Mouse (Mus musculus): ENCODE measurements at regions not wholly inside any gene's neighbourhood (a gene's known extent, or its start where the extent isn't known, plus 50 kb on each side); places are given as distances from the start of the nearest gene placed in this dataset.
"Not testable (repeated sequence)": the region's sequence is repeated elsewhere in the genome, so short reads cannot be mapped to it uniquely, and the experiment has no call there.

GRCm38 (mm10) chr10:14989601-14990140 lies 271.7 kb upstream of the Gje1 start:
- DNase-seq (ENCODE audit: low spot score) = no peak
- Histone ChIP-seq H3K9me3 (replicated peaks; ENCODE audit: control insufficient read depth, low read length) (no peaks in the 10 kb centered on the region), H3K4me3 (ENCODE audit: low read depth, low read length) (no peak overlapping the region), H3K4me1 (ENCODE audit: control insufficient read depth, insufficient read depth) (no peaks in the 10 kb centered on the region), H3K36me3 (replicated peaks; ENCODE audit: control insufficient read depth, insufficient read depth, low read length) (no peaks in the 10 kb centered on the region), H3K4me2 (ENCODE audit: low read depth, low read length) (no peak overlapping the region), H3K9ac (replicated peaks; ENCODE audit: low read depth, low read length) (no peak overlapping the region), H3K27me3 (ENCODE audit: control insufficient read depth, insufficient read depth, low read length) (no peaks in the 10 kb centered on the region), H3K27ac (ENCODE audit: low read depth) (no peak overlapping the region)
- no peak for ATAC-seq (ENCODE audit: insufficient read depth, low read depth)
- TF ChIP-seq EP300 (IDR thresholded peaks at IDR 0.05; ENCODE audit: low read depth) (no peak), CTCF (IDR thresholded peaks at IDR 0.05; ENCODE audit: low read depth) (no peak)

- not testable (repeated sequence) for H3K27ac ChIP-seq (ENCODE audit: low read depth); H3K27me3 ChIP-seq (ENCODE audit: control insufficient read depth, insufficient read depth, low read length); H3K9ac ChIP-seq (replicated peaks; ENCODE audit: low read depth, low read length); H3K4me1 ChIP-seq (ENCODE audit: control insufficient read depth, insufficient read depth); H3K36me3 ChIP-seq (replicated peaks; ENCODE audit: control insufficient read depth, insufficient read depth, low read length); ATAC-seq (ENCODE audit: insufficient read depth, low read depth); H3K4me2 ChIP-seq (ENCODE audit: low read depth, low read length); H3K4me3 ChIP-seq (ENCODE audit: low read depth, low read length); H3K9me3 ChIP-seq (replicated peaks; ENCODE audit: control insufficient read depth, low read length); DNase-seq (ENCODE audit: low spot score)
- WGBS = 76% methylated on average over 2 of the region's 2 CpGs
These were observed 268.6 kb upstream of the Gje1 start for GRCm38 (mm10) chr10:14986566-14986965.

- peak overlapping the region; percentile 44 for H3K27ac ChIP-seq (ENCODE audit: low read depth)
- peak overlapping the region; percentile 18; the same call in 1 of the 2 replicates for H3K4me2 ChIP-seq (ENCODE audit: low read depth, low read length)
- H3K4me1 ChIP-seq (ENCODE audit: control insufficient read depth, insufficient read depth) = peaks cover 7% of the 10 kb centered on the region; the same call in 1 of the 2 replicates
- 5% methylated on average over 4 of the region's 4 CpGs for WGBS
- peak; percentile 89 for ATAC-seq (ENCODE audit: insufficient read depth, low read depth)
- H3K27me3 ChIP-seq (ENCODE audit: control insufficient read depth, insufficient read depth, low read length) = no peaks in the 10 kb centered on the region
- TF ChIP-seq EP300 (IDR thresholded peaks at IDR 0.05; ENCODE audit: low read depth) (no peak), CTCF (IDR thresholded peaks at IDR 0.05; ENCODE audit: low read depth) (no peak)
- H3K36me3 ChIP-seq (replicated peaks; ENCODE audit: control insufficient read depth, insufficient read depth, low read length) = no peaks in the 10 kb centered on the region
- peak; percentile 73 for DNase-seq (ENCODE audit: low spot score)
- H3K9me3 ChIP-seq (replicated peaks; ENCODE audit: control insufficient read depth, low read length) = no peaks in the 10 kb centered on the region
- no peak overlapping the region for H3K4me3 ChIP-seq (ENCODE audit: low read depth, low read length)
- H3K9ac ChIP-seq (replicated peaks; ENCODE audit: low read depth, low read length) = no peak overlapping the region
These were observed 260.2 kb upstream of the Gje1 start for GRCm38 (mm10) chr10:14978093-14978755.

GRCm38 (mm10) chr10:14977268-14978000 lies 259.4 kb upstream of the Gje1 start:
- ATAC-seq (ENCODE audit: insufficient read depth, low read depth) = no peak
- no peaks in the 10 kb centered on the region for H3K27me3 ChIP-seq (ENCODE audit: control insufficient read depth, insufficient read depth, low read length)
- WGBS = 70% methylated on average over 2 of the region's 2 CpGs
- peaks cover 7% of the 10 kb centered on the region; the same call in 1 of the 2 replicates for H3K4me1 ChIP-seq (ENCODE audit: control insufficient read depth, insufficient read depth)
- no peaks in the 10 kb centered on the region for H3K9me3 ChIP-seq (replicated peaks; ENCODE audit: control insufficient read depth, low read length)
- H3K27ac ChIP-seq (ENCODE audit: low read depth) = peak overlapping the region; percentile 44
- peak; percentile 7 for DNase-seq (ENCODE audit: low spot score)
- H3K4me3 ChIP-seq (ENCODE audit: low read depth, low read length) = no peak overlapping the region
- TF ChIP-seq EP300 (IDR thresholded peaks at IDR 0.05; ENCODE audit: low read depth) = no peak
- H3K9ac ChIP-seq (replicated peaks; ENCODE audit: low read depth, low read length) = no peak overlapping the region
- no peak overlapping the region for H3K4me2 ChIP-seq (ENCODE audit: low read depth, low read length)
- no peaks in the 10 kb centered on the region for H3K36me3 ChIP-seq (replicated peaks; ENCODE audit: control insufficient read depth, insufficient read depth, low read length)

- no peak for DNase-seq (ENCODE audit: low spot score)
- no peak for TF ChIP-seq EP300 (IDR thresholded peaks at IDR 0.05; ENCODE audit: low read depth)
- TF ChIP-seq CTCF (IDR thresholded peaks at IDR 0.05; ENCODE audit: low read depth) = no peak
- no peaks in the 10 kb centered on the region for H3K4me1 ChIP-seq (ENCODE audit: control insufficient read depth, insufficient read depth)
- H3K9me3 ChIP-seq (replicated peaks; ENCODE audit: control insufficient read depth, low read length) = no peaks in the 10 kb centered on the region
- no peaks in the 10 kb centered on the region for H3K36me3 ChIP-seq (replicated peaks; ENCODE audit: control insufficient read depth, insufficient read depth, low read length)
- H3K27ac ChIP-seq (ENCODE audit: low read depth) = no peak overlapping the region
- no peak for ATAC-seq (ENCODE audit: insufficient read depth, low read depth)
- no peak overlapping the region for H3K4me2 ChIP-seq (ENCODE audit: low read depth, low read length)
- no peak overlapping the region for H3K4me3 ChIP-seq (ENCODE audit: low read depth, low read length)
- no peak overlapping the region for H3K9ac ChIP-seq (replicated peaks; ENCODE audit: low read depth, low read length)
- H3K27me3 ChIP-seq (ENCODE audit: control insufficient read depth, insufficient read depth, low read length) = no peaks in the 10 kb centered on the region
These were observed 251.7 kb upstream of the Gje1 start for GRCm38 (mm10) chr10:14969726-14970125.

All from heart, postnatal 0 days (tissue).